Mouse (Mus musculus): Measurements from ENCODE around the gene Cuedc1. TPM values are rescaled to one million over a fixed set of nuclear protein-coding genes. Genes with fewer than 3 reads are reported as not detected.

Cuedc1 gene
- total RNA-seq, 2 experiments from 2014 or later = 76.3 to 78.6 TPM

DNA sequence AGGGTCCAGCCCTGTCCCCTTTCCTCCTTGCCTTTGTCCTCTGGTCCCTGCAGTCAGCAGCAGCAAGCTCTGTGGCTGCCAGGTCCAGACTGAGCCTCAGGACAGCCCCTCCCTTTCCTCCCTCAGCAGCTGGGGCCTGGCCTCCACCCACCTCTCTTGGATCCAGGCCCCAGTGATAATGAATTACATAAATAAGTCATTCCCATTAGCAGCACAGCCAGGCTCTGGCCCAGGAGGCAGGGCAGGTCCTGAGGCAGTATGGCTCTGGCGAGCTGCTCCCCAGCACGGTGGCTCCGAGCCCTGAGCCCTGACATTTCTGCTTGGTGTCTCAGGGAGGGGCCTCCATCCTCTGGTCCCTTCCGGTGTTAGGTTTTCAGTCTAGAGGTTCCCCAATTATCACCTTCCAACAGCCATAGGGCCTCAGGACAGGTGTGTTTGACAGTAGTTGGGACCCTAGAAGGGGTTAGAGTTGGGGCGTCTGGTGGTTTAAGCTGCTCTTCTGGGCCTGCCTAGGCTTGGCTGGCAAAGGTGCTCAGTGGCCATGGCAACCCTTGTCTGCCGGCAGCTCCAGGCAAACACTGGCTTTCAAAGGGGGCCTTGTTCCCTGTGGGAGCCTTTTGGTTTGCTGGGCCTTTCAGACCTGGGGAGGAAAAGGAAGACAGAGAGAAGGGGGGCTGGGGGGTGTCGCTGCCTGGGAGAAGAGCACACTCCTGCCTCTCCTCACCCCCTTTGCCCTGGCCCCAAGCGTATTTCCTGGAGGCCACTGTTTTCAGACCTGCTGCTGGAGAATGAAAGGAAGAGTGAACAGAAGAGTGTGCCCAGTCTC is 21.2 kb downstream of the Cuedc1 start:
- DNase-seq = peak; percentile 93

DNA sequence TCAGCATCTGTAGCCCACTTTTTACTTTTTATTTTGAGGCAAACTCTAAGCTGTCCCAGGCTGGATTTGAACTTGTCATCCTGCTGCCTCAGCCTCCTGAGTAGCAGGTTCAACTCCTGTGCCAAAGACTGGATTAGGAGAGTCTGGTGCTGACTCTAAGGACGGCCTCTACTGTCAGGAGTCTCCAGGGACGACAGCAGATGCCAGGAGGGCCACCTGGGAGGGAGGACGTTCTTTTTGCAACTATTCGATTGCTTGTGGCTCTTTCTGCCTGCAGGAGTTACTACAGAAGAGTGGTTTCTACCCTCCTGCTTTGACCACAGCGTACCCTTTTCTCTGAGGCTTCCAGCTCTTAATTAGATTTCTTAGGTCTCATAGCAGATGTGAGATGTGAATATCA is 24.7 kb downstream of the Cuedc1 start:
- no peak for DNase-seq

DNA sequence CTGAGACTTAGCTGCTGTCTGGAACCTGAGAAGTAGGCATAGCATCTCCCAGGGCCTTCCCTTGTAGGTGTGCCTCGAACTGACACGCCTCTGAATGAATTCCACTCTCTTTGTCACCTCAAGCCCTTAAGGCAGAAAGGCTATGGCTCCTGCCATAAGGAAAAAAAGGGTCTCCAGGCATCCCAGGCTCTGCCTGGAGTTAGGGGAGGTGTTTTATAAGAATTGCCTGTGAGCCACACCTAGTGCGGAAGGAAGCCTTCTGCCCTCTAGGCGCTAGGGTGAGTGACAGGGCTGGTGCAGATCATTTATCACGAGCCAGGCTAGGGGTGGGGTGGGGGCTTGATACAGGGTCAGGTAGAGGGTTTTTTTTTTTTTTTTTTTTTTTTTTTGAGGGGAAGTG is 25.2 kb downstream of the Cuedc1 start:
- DNase-seq = no peak

DNA sequence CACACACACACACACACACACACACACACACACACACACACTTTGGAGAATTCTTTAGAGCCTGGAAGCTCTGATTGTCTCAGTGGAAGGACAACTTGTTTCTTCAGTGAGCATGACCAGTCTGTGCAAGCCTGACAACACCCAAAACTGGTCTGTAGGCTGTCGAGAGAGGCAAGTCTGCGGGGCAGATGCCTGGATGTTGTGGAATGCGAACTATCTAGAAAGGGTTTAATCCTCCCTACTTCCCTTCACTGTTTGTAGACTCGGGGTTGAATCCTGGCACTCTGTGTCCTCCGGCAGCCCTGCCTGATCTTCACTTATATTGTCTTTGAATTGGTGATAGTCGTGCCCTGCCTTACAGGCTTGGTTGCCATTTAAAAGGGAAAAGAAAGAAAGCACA is 25.9 kb downstream of the Cuedc1 start:
- no peak for DNase-seq

DNA sequence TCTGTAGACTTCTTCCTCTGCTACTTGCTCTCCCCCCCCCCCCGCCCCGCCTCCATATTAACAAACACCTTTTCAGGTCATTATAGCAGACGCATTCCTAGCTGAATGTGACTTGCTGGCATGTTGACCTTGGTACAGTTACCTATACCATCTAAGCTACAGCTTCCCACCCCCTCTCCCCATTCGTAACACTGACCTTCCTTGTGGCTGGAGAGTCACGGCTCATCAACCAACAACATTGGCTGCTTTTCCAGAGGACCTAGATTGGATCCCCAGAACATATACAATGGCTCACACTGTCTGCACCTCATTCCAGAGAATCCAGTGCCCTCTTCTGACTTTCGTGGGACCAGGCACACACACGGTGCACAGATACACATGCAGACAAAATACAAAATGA is 27.6 kb downstream of the Cuedc1 start:
- DNase-seq = no peak

DNA sequence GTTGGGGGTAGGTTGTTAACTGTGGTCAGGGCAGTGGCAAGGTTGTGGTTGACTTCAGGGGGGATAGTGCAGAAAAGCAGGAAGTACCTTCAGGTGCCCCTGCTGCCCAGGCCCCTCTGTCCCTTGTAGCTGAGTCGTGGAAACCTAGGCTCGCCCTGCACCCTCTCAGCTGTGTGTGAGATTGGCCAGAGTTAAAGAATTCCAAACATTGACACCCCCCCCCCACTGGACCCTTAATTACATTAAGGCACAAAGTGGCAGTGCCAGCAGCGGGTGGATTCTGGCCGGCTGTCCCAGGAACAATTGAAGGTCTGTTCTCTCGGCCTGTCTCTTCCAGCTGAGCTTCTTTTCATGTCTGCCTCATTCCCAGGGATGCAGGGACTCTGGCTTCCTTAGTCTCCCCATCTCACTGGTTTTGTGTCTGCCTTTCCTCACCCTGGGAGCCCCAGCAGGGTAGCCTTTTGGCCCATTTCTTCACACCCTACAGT is 28.5 kb downstream of the Cuedc1 start:
- no peak for DNase-seq

DNA sequence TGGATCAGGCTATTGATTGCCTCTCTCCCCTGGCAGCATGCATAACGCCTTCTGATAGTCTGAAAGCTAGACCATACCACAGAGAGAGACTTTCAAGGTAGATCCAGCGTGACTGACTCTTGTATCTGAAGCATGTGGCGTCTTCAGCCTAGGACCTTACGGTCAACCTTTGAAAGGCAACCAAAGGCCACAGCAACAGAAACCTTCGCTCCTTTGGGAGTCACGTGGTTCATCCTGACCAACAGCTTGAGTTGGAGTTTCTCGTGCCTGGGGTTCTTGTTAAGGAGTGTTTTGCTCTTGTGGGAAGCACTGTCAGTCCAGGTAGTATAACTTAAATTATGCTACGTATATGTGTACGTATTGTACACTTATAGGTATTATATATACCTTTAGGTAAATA is 30.6 kb downstream of the Cuedc1 start:
- DNase-seq = no peak

DNA sequence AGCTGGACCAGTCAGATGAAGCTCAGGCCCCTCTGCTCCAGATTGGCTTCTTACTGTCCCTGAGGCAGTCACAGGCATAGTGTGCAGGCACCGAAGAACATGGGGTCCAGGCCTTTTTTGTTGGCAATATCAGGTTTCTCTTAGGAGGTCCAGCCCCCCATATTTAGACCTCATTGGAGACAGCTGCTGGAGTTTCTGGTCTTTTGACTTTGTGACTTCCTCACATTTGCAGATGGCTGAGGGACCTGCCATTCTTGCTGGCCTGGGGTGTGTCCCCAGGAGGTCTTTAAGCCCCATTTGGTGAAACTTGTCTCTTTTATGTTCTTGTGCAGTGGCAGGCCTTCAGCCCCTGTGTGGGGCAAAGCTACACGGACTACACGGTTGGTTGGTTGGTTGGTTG is 31.4 kb downstream of the Cuedc1 start:
- no peak for DNase-seq

DNA sequence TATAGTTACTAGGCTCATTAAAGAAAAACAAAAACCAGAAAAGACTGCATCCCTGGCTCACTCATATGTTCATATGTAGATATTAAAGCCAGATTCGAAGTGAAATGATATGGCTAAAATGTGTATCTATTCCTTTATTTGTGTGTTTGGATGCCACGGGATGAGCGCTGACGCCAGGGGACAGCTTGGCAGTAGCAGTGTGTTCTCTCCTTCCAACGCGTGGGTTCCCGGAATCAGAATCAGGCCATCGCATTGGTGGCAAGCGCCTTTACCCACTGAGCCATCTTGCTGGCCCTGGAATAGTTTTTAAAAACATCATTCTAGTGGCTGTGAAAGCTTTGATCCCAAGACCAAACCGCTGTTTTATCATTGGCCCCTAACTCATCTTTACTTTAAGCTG is 32.1 kb downstream of the Cuedc1 start:
- DNase-seq = peak; percentile 63

DNA sequence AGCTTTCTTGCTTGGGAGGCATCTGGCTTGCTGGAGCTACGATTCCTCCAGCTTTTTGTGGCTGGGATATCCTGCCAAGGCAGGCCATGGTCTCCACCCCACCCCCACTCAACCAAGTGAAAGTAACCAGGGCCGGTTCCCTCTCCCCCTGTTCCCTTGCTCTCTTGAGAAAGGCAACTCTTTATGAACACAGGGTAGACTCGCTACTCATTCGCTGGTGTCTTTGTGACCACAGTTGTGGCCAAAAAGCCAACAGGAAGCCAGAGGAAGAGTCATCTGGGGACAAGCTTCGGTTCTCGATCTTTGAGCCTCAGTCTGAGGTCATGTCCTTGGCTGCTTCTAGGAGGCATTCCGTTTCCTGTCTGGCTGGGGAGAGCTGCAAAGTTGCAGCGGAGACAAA is 34.0 kb downstream of the Cuedc1 start:
- DNase-seq = peak; percentile 87

DNA sequence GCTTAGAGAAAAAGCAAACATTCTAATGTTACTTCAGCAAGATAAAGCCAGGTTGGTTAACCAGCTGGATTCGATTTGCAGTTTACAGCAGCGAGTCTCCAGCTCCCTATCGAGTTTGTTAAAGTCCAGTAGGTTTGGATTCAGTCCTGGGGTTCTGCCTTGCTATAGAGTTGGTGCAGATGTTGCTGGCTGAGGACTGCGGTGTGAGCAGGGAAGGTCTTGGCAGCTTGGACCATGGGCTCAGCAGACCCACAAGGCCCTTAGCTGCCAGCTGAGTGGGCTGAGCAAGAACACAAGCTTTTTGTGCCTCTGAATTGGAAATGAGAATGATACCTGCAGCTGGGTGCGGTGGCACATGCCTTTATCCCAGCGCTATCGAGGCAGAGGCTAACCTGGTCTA is 37.4 kb downstream of the Cuedc1 start:
- no peak for DNase-seq

DNA sequence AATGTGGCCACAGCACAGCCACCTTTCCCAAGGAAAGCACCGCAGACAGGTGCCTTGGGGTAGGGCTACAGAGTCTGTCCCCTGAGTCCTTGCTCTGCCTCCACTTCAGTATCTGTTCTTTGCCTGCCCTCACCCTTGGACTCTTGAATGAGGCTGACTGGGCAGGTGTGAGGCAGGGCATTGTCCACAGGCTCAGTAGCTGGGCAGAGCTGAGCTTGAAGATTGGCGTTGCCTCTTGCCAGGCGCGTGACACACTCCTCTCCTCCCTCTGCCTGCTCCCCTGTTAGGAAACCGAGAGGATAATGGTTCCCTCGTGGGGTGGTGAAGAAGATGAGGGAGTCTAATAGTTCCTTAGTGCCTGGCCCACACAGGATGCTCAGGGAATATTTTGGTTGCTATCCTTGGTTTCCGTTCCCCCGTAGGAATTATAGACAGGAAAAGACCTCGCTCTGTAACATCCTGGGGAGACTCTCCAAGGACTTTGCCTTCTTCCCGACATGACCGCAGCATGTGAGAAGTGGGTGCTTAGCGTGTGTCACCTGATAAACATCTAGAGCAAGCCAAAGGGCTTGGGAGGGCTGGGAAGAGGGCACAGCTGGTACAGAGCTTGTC is 40.1 kb downstream of the Cuedc1 start:
- DNase-seq = no peak

DNA sequence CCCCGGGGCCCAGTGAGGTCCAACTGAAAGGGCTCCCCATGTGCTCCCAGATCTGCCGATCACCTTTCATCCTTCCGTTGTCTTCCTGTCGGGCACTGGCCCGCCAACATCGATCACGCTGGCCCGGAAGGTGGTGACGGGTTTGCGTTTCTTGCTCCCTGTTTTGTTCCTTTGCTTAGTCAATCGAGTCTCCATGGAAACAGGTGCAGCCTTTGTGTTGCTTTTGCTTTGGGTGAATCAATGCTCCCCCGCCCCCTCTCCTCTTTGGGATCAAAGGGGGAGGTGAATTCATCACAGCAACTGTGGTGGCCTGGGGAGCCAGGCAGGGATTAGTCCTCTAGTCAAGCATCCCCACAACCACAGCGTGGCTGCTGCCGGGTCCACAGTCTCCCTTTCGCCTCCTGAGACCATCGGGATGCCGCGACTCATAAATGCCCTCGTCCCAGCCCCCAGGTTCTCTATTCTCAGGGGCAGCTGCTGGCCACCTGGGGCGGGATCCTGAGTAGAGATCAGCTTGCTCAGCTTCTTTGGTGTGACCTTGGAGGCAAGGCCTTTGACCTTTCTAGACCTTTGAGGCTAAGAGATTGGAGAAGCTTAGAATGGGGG is 41.5 kb downstream of the Cuedc1 start:
- DNase-seq = no peak

DNA sequence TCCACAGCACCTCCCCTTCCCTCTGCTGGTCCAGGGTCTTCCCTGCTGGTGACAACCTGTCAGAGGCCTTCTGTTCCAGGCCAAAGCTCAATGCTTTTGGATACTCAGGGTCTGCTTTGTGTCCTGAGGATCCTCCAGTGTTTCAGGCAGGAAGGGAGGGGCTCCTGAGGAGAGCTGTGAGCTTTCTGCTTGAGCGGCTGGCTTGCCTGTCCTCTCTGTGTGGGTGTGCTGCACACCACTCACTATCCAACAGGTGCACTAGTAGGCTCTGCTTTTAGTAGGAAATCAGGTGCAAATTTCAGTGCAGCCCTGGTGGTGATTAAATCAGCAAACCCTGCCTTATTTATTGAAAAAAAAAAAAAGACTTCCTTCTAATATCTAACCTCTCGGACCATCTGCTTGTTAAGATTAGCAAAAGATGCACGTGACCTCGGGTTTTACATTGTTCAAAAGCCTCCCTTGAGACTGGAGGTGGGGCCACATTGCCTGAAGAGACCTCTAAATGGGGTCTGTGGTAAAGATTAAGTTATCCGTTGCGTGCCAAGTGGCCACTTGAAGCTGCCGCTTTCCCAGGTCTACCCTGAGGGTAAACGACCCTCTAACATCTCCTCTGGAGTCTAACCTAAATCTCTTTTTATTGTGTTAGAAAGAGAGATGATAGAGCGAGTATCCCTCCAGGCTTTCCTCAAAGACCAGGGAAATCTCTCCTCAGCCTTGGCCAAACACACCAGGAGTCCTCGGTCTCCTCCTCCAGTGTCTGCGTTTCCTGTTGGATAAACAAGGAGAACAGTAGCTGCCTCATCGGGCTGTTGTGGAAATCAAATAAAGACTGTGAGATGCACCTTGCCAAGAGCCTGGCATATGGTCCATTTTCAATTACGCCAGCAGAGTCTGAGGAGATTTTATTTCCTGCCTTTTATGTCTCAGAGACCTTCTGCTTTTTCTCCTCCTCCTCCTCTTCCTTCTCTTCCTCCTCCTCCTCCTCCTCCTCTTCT is 42.5 kb downstream of the Cuedc1 start:
- no peak for DNase-seq

DNA sequence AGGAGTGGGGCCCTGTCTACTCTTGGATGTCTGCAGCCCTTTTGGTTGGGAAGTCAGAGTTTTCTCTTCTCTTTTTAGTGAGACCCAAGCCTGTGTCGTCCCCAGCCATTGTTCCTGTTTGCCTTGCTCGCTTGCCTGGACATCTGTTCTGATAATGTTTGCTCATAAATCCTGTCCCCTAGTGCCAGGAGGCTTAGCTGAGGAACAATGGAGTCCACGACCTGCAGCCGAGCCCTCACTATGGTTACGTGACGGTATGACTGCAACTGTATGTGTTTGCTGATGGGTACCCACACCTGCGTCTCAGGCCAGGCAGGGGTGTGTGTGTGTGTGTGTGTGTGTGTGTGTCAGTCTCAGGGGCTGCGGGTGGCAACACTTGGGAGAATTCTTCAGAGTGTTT is 44.5 kb downstream of the Cuedc1 start:
- no peak for DNase-seq

DNA sequence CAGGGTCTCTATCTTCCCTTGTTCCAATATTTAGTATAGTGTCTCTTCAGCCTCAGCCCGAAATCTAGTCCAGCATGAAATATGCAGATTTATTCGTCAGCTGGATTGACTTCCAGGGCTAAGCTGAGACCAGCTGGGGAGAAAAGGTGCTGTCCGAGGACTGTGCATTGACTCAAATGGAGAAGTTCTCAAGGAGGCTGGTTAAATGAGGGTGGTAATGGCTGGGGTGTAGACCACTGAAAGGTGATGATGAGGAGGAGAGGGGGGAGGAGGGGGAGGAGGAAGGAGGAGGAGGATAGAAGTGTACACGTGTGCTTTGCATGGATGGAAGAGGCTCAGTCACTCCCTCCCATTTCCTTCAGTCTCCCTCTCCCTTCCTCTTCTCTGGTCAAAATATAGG is 46.2 kb downstream of the Cuedc1 start:
- DNase-seq = no peak

DNA sequence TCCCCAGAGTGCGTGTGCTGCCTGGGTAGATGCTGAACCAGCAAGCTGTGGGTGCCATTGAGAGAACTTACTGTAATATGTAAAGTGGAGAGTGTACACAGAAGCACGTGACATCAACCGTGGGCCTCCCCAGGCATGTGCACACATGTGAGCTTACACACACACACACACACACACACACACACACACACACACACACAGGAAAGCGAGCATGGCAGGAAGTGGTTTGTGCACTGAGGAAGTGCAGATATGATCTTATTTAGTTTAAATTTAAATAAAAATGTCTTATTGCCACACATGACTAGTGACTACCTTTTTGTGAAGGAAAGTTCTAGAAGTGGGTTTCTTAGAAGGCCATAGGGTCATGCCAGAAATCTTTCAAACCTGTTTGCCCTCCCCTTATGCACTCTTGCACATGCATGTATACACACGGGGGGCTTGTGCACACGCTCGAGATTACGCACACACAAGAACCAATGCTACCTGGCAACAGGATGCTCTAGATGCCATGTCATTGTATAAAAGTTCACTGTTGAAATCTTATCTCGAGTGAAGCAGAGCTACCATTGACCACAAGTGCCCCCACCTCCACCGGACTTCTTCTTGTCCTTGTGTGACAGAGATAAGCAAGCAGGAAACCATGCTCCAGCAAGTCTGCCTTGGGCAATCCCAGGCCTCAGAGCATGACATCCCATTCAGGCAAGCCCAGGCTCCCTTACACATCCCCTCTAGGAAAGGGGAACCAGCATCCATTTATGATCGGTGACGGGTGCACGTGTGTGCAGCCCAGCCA is 47.6 kb downstream of the Cuedc1 start:
- no peak for DNase-seq

DNA sequence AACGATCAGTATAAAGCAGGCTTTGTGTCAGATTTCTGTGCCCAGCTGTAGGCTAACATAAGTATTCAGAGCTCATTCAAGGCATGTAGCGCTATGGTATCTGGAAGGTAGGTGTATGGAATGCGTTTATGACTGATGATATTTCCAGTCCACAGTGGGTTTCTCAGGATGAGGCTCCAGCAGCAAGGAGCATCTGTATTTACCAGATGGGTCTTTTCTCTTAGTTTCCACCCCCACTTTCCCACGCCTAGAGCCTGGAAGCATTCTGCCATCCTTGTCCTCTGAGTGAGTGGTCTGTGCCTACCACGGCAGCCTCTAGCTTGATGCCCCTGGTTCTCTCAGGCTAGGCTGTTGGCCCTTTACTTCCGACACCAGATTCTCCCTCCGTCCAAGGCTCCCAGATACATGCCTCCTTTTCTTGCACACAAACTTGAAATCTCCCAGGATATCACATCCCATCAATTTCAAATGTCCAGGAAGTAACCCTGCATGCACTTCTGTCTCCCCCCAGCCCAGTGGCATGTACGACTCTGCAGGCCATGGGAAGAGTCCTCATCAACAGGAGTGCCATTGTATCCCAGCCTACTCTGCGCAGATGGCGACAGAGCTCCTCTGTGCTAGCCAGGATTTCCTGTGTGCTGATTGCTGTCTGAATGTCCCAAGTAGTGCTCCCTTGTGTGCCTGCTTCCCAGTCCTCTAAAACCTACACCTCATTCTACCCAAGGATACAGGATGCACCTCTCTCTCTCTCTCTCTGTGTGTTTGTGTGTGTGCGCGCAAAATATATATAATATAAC is 48.6 kb downstream of the Cuedc1 start:
- no peak for DNase-seq

DNA sequence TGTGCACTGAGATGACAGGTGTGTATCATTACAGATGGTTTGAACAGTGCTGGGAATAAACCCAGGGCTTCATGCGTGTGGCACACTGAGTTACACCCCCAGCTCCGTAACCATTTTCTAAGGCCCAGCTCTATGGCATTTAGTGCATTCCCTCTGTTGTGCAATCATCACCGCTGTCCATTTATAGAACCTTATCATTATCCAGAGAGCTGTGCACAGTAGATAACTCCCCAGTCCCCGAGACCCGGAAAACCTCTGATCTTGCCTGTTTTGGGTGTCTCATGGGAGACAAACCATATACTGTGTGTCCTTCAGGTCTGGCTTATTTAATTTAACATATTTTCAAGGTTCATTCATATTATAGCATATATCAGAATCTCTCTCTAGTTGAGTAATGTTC is 49.5 kb downstream of the Cuedc1 start:
- no peak for DNase-seq

DNA sequence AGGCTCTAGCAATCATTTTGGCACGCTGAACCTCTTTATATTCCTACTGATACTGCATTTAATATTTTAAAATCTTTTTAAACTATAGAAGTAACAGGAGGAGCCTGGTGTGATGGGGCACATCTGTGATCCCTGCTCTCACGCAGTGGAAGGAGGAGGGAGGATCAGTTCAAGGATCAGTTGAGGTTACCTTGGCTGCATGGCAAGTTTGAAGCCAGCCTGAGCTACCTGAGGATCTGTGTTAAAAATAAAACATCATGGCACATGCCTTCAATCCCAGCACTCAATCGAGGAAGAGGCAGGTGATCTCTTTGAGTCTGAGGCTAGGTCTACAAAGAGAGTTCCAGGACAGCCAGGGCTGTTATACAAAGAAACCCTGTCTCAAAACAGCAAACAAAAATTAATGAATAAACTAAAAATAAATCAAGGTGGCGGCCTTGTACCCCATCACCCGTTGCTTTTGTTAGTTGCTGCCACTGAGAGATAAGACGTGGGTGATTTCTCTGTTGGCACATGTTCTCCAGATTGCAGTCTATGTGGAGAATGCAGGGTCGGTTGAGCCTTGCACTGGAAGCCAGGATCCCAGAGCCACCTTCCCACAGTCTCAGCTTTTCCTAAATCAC is 50.3 kb downstream of the Cuedc1 start:
- DNase-seq = peak; percentile 36

All from gastrocnemius, postnatal 25 days (tissue).